Comparison of ENCODE assay signal across 9 mouse cellular contexts in genomic region chr2:68466124-68467070, GRCm38 (mm10). TPM values are rescaled to one million over a fixed set of nuclear protein-coding genes. Genes with fewer than 3 reads are reported as not detected.
DNase-seq lines count a peak whose midpoint lies in the region; ATAC-seq lines count a peak whose summit lies in the region.
"Had no signal": no experiment of that assay in that cellular context is flagged by ENCODE, and none has a peak within 500 bp of the region (broad histone marks: within the 10 kb centered on the region; RNA-seq: fewer than 3 reads in every experiment).

No protein-coding gene starts in this region.

- DNase-seq in kidney, adult 9 months: peak; percentile 39
- DNase-seq in kidney, adult 18-20 months: no peak
- DNase-seq in cerebellum, adult 8-10 months: peak; percentile 94
- peak; percentile 90 to 93 for DNase-seq in heart, postnatal 10 days
- DNase-seq in lung, postnatal 36 days: peak; percentile 85
- DNase-seq in yolk sac, embryonic 10.5 days (ENCODE audit: low spot score): no peak
- DNase-seq in right cerebral cortex, postnatal 14 days: no peak

- no peak overlapping the region for H3K9ac ChIP-seq in neural tube, embryonic 15.5 days (replicated peaks)

- no peak overlapping the region for H3K4me3 ChIP-seq in neural tube, embryonic 15.5 days (replicated peaks)
- H3K4me3 ChIP-seq: myocyte had no signal

- H3K27ac ChIP-seq in neural tube, embryonic 15.5 days (replicated peaks): no peak overlapping the region

- no peaks in the 10 kb centered on the region for H3K9me3 ChIP-seq in neural tube, embryonic 15.5 days (replicated peaks)

- no peaks in the 10 kb centered on the region for H3K27me3 ChIP-seq in neural tube, embryonic 15.5 days (replicated peaks)

- H3K36me3 ChIP-seq in neural tube, embryonic 15.5 days: no peaks in the 10 kb centered on the region

- peaks cover 27% of the 10 kb centered on the region for H3K4me1 ChIP-seq in neural tube, embryonic 15.5 days

- no peak for ATAC-seq in neural tube, embryonic 15.5 days (ENCODE audit: low FRiP score)

- no peak overlapping the region for H3K4me2 ChIP-seq in neural tube, embryonic 15.5 days

- intact Hi-C loops in heart, postnatal 10 days (cut with DNase I): loop anchor here (1.0 kb wide), 1 partner anchor 33 kb away; no protein-coding TSS in a partner anchor

- WGBS in neural tube, embryonic 15.5 days: 76% methylated on average over 19 of the region's 19 CpGs

RNA-seq across cellular contexts. Expression of gene Stk39, which starts 5.7 kb away (rescaled TPM):
- total RNA-seq in heart, postnatal 10 days (2021): 100 to 1,000 TPM; 111 to 145 TPM
- polyA plus RNA-seq in neural tube, embryonic 15.5 days (2015; fragmentation: Nextera tagmentation; extraction: Ambion mirVana): 26.4 and 27.3 TPM in 2 replicates

Comparison
In these comparisons a context has a peak if more than half of its experiments do, and no peak if none do; other contexts are left out.
1. DNase-seq: peak in kidney, adult 9 months (single experiment), cerebellum, adult 8-10 months (single experiment), heart, postnatal 10 days (2 of 2) and lung, postnatal 36 days (single experiment); none in kidney, adult 18-20 months (single experiment), yolk sac, embryonic 10.5 days (single experiment) and right cerebral cortex, postnatal 14 days (single experiment).